Mouse (Mus musculus): ENCODE measurements around the gene Fam149b. TPM values are rescaled to one million over a fixed set of nuclear protein-coding genes. Genes with fewer than 3 reads are reported as not detected.
A peak's percentile ranks its signal among the peaks of the same experiment; 100 is the strongest.
"Not testable (repeated sequence)": the region's sequence is repeated elsewhere in the genome, so short reads cannot be mapped to it uniquely, and the experiment has no call there.

Gene Fam149b
- 1.1 TPM in 2 replicates for polyA plus RNA-seq (2012)

DNA sequence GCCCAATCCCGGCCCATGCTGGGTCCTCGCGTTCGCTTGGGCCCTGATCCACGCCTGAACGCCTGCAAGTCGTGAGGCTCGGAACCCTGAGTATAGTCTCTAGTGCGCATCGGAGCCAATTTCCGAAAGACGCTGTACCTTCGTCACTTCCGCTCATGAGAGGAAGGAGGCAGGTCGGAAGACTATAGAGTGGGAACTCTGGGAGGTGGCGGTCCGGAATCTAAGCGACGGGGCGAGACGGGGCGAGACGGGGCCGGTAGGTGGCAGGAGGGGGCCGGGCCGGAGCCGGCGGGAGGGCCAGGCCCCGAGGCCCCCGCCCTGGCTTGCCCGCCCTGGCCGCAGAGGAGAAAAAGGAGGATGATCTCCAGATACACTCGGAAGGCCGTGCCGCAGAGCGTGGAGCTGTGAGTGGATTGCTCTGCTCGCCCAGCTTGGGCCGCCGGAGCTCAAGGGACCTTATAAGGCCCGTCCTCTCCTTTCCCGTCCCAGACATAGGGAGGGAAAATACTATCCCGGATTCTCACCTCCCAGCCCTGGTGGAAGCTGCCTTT is at the start of gene Fam149b, which contains the start of gene Ecd:
TSS of gene Fam149b (plus strand) at position 172 of the 551 bp plus-strand sequence.
TSS of gene Ecd (minus strand) at position 131 of the 551 bp plus-strand sequence.
- Histone ChIP-seq H3K27me3 (ENCODE audit: control insufficient read depth) (no peaks in the 10 kb centered on the region), H3K4me1 (ENCODE audit: control insufficient read depth) (peaks cover 37% of the 10 kb centered on the region), H3K4me3 (replicated peaks) (peak within 1 kb of the TSS; percentile 97), H3K36me3 (ENCODE audit: control insufficient read depth) (peaks cover 35% of the 10 kb centered on the region), H3K9me3 (ENCODE audit: control insufficient read depth, low read length) (no peaks in the 10 kb centered on the region)
- no peak for TF ChIP-seq GATA1 (IDR thresholded peaks at IDR 0.05; ENCODE audit: low read length)
- no peak for TF ChIP-seq TAL1 (IDR thresholded peaks at IDR 0.05; ENCODE audit: low read length)

DNA sequence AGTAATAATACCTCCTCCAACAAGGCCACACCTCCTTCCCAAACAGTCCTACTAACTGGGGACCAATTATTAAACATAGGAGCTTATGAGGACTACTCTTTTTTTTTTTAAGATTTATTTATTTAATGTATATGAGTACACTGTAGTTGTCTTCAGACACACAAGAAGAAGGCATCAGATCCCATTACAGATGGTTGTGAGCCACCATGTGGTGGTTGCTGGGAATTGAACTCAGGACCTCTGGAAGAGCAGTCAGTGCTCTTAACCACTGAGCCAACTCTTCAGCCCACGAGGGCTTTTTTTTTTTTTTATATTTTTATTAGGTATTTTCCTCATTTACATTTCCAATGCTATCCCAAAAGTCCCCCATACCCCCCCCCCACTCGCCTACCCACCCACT is 42.9 kb upstream of the Fam149b start:
- H3K4me1 ChIP-seq (ENCODE audit: control insufficient read depth); H3K9me3 ChIP-seq (ENCODE audit: control insufficient read depth, low read length); H3K4me3 ChIP-seq (replicated peaks); H3K27me3 ChIP-seq (ENCODE audit: control insufficient read depth): not testable (repeated sequence)
- H3K36me3 ChIP-seq (ENCODE audit: control insufficient read depth) = peaks cover 22% of the 10 kb centered on the region

DNA sequence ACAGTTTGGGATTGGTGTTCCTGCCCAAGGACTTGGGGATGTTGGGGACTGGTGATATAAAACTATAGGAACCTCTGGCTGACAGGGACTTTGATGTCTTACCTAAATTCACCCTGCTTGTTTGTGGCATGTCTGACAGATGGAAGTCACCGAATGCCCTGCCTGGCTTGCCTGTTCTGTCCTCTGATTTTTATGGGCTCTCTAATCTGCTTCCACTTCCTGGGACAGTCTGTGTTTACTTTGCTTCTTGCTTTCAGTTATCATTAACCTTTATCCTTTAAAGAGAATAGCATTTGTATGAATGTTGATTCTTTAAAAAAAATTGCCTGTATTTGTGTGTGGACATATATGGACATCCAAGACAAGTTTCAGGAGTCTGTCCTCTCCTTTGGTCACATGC is 32.8 kb upstream of the Fam149b start:
- Histone ChIP-seq H3K9me3 (ENCODE audit: control insufficient read depth, low read length) (no peaks in the 10 kb centered on the region), H3K4me3 (replicated peaks) (no peak overlapping the region), H3K27me3 (ENCODE audit: control insufficient read depth) (no peaks in the 10 kb centered on the region), H3K4me1 (ENCODE audit: control insufficient read depth) (no peaks in the 10 kb centered on the region), H3K36me3 (ENCODE audit: control insufficient read depth) (peaks cover 47% of the 10 kb centered on the region)
- TF ChIP-seq GATA1 (IDR thresholded peaks at IDR 0.05; ENCODE audit: low read length) (no peak), TAL1 (IDR thresholded peaks at IDR 0.05; ENCODE audit: low read length) (no peak)

DNA sequence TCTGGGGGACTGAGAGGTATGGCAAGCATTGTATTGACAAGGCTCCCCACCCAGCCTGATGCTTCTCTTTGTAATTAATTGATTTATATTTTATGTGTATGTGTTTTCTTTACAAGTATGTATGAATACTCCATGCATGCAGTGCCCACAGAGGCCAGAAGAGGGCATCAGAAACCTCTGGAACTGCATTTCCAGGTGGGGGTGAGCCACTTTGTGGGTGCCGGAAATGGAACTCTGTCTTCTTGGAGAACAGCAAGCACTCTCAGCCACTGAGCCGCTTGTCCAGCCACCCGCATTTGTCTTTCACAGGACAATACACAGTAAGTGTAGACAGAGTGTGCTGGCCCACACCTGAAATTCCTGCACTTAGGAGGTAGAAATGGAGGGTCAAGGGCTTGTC is 28.5 kb upstream of the Fam149b start:
- TF ChIP-seq GATA1 (IDR thresholded peaks at IDR 0.05; ENCODE audit: low read length) (no peak), TAL1 (IDR thresholded peaks at IDR 0.05; ENCODE audit: low read length) (no peak)
- no peak overlapping the region for H3K4me3 ChIP-seq (replicated peaks)
- no peaks in the 10 kb centered on the region for H3K27me3 ChIP-seq (ENCODE audit: control insufficient read depth)
- H3K36me3 ChIP-seq (ENCODE audit: control insufficient read depth) = peaks cover 61% of the 10 kb centered on the region
- no peaks in the 10 kb centered on the region for H3K9me3 ChIP-seq (ENCODE audit: control insufficient read depth, low read length)
- no peaks in the 10 kb centered on the region for H3K4me1 ChIP-seq (ENCODE audit: control insufficient read depth)

DNA sequence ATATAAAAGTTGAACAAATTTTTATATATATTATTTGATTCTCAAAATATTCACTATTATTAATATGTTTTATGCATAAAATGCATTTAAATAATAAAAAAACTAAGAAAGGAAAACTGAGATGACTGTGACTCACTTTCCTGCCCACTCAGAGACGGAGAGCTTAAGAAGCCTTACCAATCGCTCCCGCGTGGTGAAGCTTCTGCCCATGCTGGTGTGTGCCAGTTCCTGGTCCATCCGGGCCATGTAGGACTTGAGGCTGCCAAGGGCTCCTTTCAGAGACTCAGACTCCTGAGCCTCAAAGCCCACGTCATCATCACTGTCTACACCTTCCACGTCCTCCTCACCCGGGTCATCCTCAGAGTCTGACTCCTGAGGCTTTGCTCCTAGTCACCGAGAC is 23.8 kb upstream of the Fam149b start:
- TF ChIP-seq GATA1 (IDR thresholded peaks at IDR 0.05; ENCODE audit: low read length) (no peak), TAL1 (IDR thresholded peaks at IDR 0.05; ENCODE audit: low read length) (no peak)
- Histone ChIP-seq H3K4me3 (replicated peaks) (no peak overlapping the region), H3K36me3 (ENCODE audit: control insufficient read depth) (peaks cover 71% of the 10 kb centered on the region), H3K9me3 (ENCODE audit: control insufficient read depth, low read length) (no peaks in the 10 kb centered on the region), H3K4me1 (ENCODE audit: control insufficient read depth) (no peaks in the 10 kb centered on the region), H3K27me3 (ENCODE audit: control insufficient read depth) (no peaks in the 10 kb centered on the region)

DNA sequence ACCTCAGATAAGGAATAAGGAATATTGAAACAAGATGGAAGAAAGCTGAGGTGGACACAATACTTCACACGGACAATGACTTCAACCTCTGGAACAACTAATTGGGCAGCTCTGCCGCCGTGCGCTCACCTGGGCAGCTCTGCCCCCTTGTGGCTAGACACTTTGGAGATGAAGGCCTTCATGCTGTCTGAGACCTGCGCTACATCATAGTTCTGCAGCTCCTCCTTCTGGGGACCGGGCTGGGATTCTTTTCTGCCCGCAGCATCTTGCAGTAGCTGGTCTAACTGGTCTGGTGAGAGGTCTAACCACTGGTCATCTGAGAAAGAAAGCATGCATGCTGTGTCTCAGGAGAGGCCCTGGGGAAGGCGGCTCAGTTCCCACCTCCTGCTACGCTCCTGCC is 19.5 kb upstream of the Fam149b start:
- H3K27me3 ChIP-seq (ENCODE audit: control insufficient read depth) = no peaks in the 10 kb centered on the region
- no peaks in the 10 kb centered on the region for H3K4me1 ChIP-seq (ENCODE audit: control insufficient read depth)
- TF ChIP-seq TAL1 (IDR thresholded peaks at IDR 0.05; ENCODE audit: low read length) = no peak
- TF ChIP-seq GATA1 (IDR thresholded peaks at IDR 0.05; ENCODE audit: low read length) = no peak
- H3K9me3 ChIP-seq (ENCODE audit: control insufficient read depth, low read length) = no peaks in the 10 kb centered on the region
- no peak overlapping the region for H3K4me3 ChIP-seq (replicated peaks)
- H3K36me3 ChIP-seq (ENCODE audit: control insufficient read depth) = peaks cover 75% of the 10 kb centered on the region

DNA sequence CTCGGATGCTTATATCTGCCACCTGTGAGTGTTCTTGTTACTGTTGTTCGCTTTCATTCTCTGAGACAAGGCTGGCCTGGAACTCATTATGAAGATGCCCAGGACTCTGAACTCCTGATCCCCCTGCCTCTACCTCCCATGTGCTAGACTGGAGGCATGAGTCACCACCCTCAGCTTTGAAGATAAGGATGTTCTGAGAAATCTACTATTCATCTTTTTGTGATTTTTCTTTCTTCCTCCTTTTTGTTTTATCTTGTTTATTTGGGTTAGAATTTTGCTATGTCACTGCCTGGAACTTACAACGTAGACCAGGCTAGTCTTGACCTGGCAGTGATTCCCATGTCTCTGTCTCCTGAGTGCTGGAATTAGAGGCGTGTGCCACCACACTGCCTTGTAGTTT is 16.6 kb upstream of the Fam149b start:
- Histone ChIP-seq H3K36me3 (ENCODE audit: control insufficient read depth) (peaks cover 85% of the 10 kb centered on the region), H3K27me3 (ENCODE audit: control insufficient read depth) (no peaks in the 10 kb centered on the region), H3K9me3 (ENCODE audit: control insufficient read depth, low read length) (no peaks in the 10 kb centered on the region), H3K4me1 (ENCODE audit: control insufficient read depth) (no peaks in the 10 kb centered on the region), H3K4me3 (replicated peaks) (no peak overlapping the region)
- TF ChIP-seq TAL1 (IDR thresholded peaks at IDR 0.05; ENCODE audit: low read length) (no peak), GATA1 (IDR thresholded peaks at IDR 0.05; ENCODE audit: low read length) (no peak)

DNA sequence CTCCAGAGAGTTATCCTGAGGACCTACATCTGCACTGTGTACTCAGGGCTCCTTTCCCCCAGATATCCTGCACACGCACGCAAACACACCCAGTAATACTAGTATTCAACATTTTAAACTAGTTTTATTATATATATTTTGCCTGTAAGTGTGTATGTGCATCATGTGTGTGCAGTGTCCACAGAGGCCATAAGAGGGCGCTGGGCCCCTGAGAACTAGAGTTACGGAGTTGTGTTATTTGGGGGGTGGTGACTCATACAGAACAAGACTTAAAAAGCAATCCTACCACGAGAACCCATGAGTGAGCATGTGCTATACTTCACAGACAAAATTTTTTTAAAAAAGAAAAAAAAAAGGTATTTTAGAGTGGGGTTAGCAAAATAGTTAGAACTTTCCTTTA is 8.5 kb upstream of the Fam149b start:
- H3K4me1 ChIP-seq (ENCODE audit: control insufficient read depth) = peaks cover 10% of the 10 kb centered on the region
- no peak for TF ChIP-seq GATA1 (IDR thresholded peaks at IDR 0.05; ENCODE audit: low read length)
- no peak for TF ChIP-seq TAL1 (IDR thresholded peaks at IDR 0.05; ENCODE audit: low read length)
- no peaks in the 10 kb centered on the region for H3K9me3 ChIP-seq (ENCODE audit: control insufficient read depth, low read length)
- H3K27me3 ChIP-seq (ENCODE audit: control insufficient read depth) = no peaks in the 10 kb centered on the region
- peaks cover 72% of the 10 kb centered on the region for H3K36me3 ChIP-seq (ENCODE audit: control insufficient read depth)
- no peak overlapping the region for H3K4me3 ChIP-seq (replicated peaks)

DNA sequence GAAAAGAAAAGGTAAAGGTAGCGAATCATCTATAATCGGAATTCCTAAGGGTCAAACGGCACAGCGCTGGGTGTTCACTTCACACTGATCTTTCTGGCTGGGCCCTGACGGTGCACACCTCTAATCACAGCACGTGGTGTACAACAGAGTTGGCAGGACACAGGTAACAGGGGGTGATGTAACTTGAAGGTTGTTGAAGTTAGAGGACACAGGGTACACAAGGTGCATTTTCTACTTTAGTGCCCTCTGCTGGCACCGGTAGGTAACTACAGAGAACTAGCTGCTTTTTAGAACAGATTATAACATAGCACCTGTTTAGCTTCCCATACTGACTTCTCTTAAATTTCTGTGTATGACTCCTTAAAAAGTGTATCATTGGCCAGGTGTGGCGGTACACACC is 7.8 kb upstream of the Fam149b start:
- Histone ChIP-seq H3K9me3 (ENCODE audit: control insufficient read depth, low read length) (no peaks in the 10 kb centered on the region), H3K4me1 (ENCODE audit: control insufficient read depth) (peaks cover 12% of the 10 kb centered on the region), H3K27me3 (ENCODE audit: control insufficient read depth) (no peaks in the 10 kb centered on the region), H3K36me3 (ENCODE audit: control insufficient read depth) (peaks cover 73% of the 10 kb centered on the region), H3K4me3 (replicated peaks) (peak overlapping the region; percentile 47)
- no peak for TF ChIP-seq GATA1 (IDR thresholded peaks at IDR 0.05; ENCODE audit: low read length)
- TF ChIP-seq TAL1 (IDR thresholded peaks at IDR 0.05; ENCODE audit: low read length) = no peak

DNA sequence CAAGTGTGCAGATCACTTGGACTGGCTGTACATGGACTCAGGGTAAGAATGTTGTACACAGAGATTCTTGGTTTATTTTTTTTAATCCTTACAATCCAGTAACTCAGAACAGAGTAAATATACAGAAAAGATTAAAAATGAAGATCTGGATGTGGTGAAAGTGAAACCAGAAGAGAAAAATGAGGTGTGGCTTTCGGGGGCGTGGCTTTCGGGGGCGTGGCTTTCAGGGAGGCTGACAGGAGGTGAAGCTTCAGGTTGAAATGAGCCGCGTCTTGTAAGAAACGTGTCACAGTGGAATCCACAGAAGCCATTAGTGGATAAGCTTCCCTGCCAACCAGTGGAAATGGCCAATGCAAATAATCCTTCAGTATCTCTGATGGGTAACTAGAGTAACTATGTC is 7.1 kb upstream of the Fam149b start:
- H3K36me3 ChIP-seq (ENCODE audit: control insufficient read depth) = peaks cover 73% of the 10 kb centered on the region

More for the DNA sequence above, 7.1 kb upstream of the Fam149b start:
- H3K9me3 ChIP-seq (ENCODE audit: control insufficient read depth, low read length) = no peaks in the 10 kb centered on the region
- no peaks in the 10 kb centered on the region for H3K27me3 ChIP-seq (ENCODE audit: control insufficient read depth)
- no peak for TF ChIP-seq TAL1 (IDR thresholded peaks at IDR 0.05; ENCODE audit: low read length)
- TF ChIP-seq GATA1 (IDR thresholded peaks at IDR 0.05; ENCODE audit: low read length) = no peak
- peak overlapping the region; percentile 47 for H3K4me3 ChIP-seq (replicated peaks)
- H3K4me1 ChIP-seq (ENCODE audit: control insufficient read depth) = peaks cover 19% of the 10 kb centered on the region
